Comparison of ENCODE assay signal across 9 mouse cellular contexts in the genomic region with DNA sequence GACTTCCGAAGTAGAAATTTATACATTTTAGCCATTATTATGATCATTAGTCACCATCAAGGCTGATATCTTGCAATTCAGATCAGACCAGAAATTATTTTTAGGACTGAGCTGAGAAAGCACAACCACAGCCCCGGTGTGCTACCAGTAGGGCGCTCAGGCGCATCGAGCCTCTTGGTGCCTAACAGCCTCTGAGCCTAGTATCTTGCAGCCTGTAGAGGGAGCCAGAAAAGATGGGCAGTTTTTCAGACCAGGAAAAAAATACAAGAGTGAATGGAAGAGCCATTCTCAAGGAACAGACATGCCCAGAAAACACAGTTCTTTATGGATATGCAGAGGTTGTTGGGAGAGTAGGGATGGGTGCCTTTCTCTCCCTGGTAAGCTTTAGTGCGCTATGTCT.
DNase-seq lines count a peak whose midpoint lies in the region; ATAC-seq and TF ChIP-seq lines count a peak whose summit lies in the region.
"Had no signal": no experiment of that assay in that cellular context is flagged by ENCODE, and none has a peak within 500 bp of the region (broad histone marks: within the 10 kb centered on the region; RNA-seq: fewer than 3 reads in every experiment).

No protein-coding gene starts in this region.

- 79% methylated on average over 6 of the region's 6 CpGs for WGBS in forebrain, embryonic 16.5 days
- WGBS in forebrain, embryonic 15.5 days, result 80% methylated on average over 6 of the region's 6 CpGs
- 81% methylated on average over 6 of the region's 6 CpGs for WGBS in kidney, embryonic 15.5 days

- H3K27me3 ChIP-seq in forebrain, embryonic 16.5 days (replicated peaks; ENCODE audit: control insufficient read depth, insufficient read depth, low read length), result no peaks in the 10 kb centered on the region
- no peaks in the 10 kb centered on the region for H3K27me3 ChIP-seq in forebrain, embryonic 15.5 days
- no peaks in the 10 kb centered on the region for H3K27me3 ChIP-seq in kidney, embryonic 15.5 days

- H3K4me2 ChIP-seq in forebrain, embryonic 16.5 days (ENCODE audit: low read length), result no peak overlapping the region
- no peak overlapping the region for H3K4me2 ChIP-seq in forebrain, embryonic 15.5 days (replicated peaks)
- no peak overlapping the region for H3K4me2 ChIP-seq in kidney, embryonic 15.5 days

- peak; percentile 45 to 50 for DNase-seq in kidney, postnatal 25 days
- DNase-seq in 3T3-L1 (ENCODE audit: low read depth, low spot score), result peak; percentile 6
- DNase-seq in brain, embryonic 14.5 days (ENCODE audit: low read depth), result no peak
- no peak for DNase-seq in adipocyte (ENCODE audit: low spot score)
- DNase-seq: heart, adult 11 months had no signal

- peak; percentile 12; the same call in 1 of the 2 replicates for TF ChIP-seq CTCF in brain, embryonic 14.5 days (IDR thresholded peaks at IDR 0.05; ENCODE audit: borderline replicate concordance, extremely low read depth, insufficient read depth, insufficient read length)

- H3K4me1 ChIP-seq in forebrain, embryonic 16.5 days (replicated peaks; ENCODE audit: control insufficient read depth, insufficient read depth, low read length), result peaks cover 10% of the 10 kb centered on the region
- peaks cover 20% of the 10 kb centered on the region for H3K4me1 ChIP-seq in forebrain, embryonic 15.5 days
- H3K4me1 ChIP-seq in kidney, embryonic 15.5 days, result peaks cover 11% of the 10 kb centered on the region; the same call in 1 of the 2 replicates

- H3K27ac ChIP-seq in forebrain, embryonic 16.5 days (ENCODE audit: low read length), result no peak overlapping the region
- H3K27ac ChIP-seq in forebrain, embryonic 15.5 days (replicated peaks), result no peak overlapping the region
- H3K27ac ChIP-seq in kidney, embryonic 15.5 days, result no peak overlapping the region

- H3K9ac ChIP-seq in forebrain, embryonic 16.5 days (replicated peaks; ENCODE audit: low read depth, low read length), result no peak overlapping the region
- no peak overlapping the region for H3K9ac ChIP-seq in forebrain, embryonic 15.5 days (replicated peaks)
- no peak overlapping the region for H3K9ac ChIP-seq in kidney, embryonic 15.5 days

- TF ChIP-seq POLR2A in brain, embryonic 14.5 days (IDR thresholded peaks at IDR 0.05; ENCODE audit: borderline replicate concordance, extremely low read depth, insufficient read depth, insufficient read length, poor library complexity, severe bottlenecking), result no peak

- H3K9me3 ChIP-seq in forebrain, embryonic 16.5 days (ENCODE audit: control insufficient read depth, low read length), result no peaks in the 10 kb centered on the region
- no peaks in the 10 kb centered on the region for H3K9me3 ChIP-seq in forebrain, embryonic 15.5 days
- H3K9me3 ChIP-seq in kidney, embryonic 15.5 days (replicated peaks), result no peaks in the 10 kb centered on the region

- no peaks in the 10 kb centered on the region for H3K36me3 ChIP-seq in forebrain, embryonic 16.5 days (ENCODE audit: control insufficient read depth, insufficient read depth)
- no peaks in the 10 kb centered on the region for H3K36me3 ChIP-seq in forebrain, embryonic 15.5 days
- no peaks in the 10 kb centered on the region for H3K36me3 ChIP-seq in kidney, embryonic 15.5 days

- ATAC-seq in forebrain, embryonic 16.5 days, result 0 out of 2 replicates have a peak, but pooled peaks have one; percentile 21
- no peak for ATAC-seq in forebrain, embryonic 15.5 days (replicated peaks)
- no peak for ATAC-seq in kidney, embryonic 15.5 days (replicated peaks; ENCODE audit: low FRiP score)
- no peak for ATAC-seq in megakaryocyte, adult 5-6 weeks (ENCODE audit: poor library complexity, severe bottlenecking)

- H3K4me3 ChIP-seq in forebrain, embryonic 16.5 days (replicated peaks; ENCODE audit: low read length), result no peak overlapping the region
- no peak overlapping the region for H3K4me3 ChIP-seq in forebrain, embryonic 15.5 days
- no peak overlapping the region for H3K4me3 ChIP-seq in kidney, embryonic 15.5 days (replicated peaks)

Comparison
In these comparisons a context has a peak if more than half of its experiments do, and no peak if none do; other contexts are left out.
1. DNase-seq: peak in kidney, postnatal 25 days (2 of 2) and 3T3-L1 (single experiment); none in brain, embryonic 14.5 days (single experiment) and adipocyte (single experiment).